Comparison of ENCODE assay signal across 10 mouse cellular contexts in genomic region chr15:25047875-25048274, GRCm38 (mm10).
DNase-seq lines count a peak whose midpoint lies in the region; ATAC-seq and TF ChIP-seq lines count a peak whose summit lies in the region.
"Had no signal": no experiment of that assay in that cellular context is flagged by ENCODE, and none has a peak within 500 bp of the region (broad histone marks: within the 10 kb centered on the region; RNA-seq: fewer than 3 reads in every experiment).

No protein-coding gene starts in this region.

- H3K9me3 ChIP-seq in hindbrain, embryonic 10.5 days = peaks cover 6% of the 10 kb centered on the region; the same call in 1 of the 2 replicates
- H3K9me3 ChIP-seq in hindbrain, embryonic 13.5 days = no peaks in the 10 kb centered on the region
- H3K9me3 ChIP-seq: embryonic facial prominence, embryonic 15.5 days had no signal

- H3K4me1 ChIP-seq in hindbrain, embryonic 10.5 days (replicated peaks) = peaks cover 6% of the 10 kb centered on the region; the same call in 1 of the 2 replicates
- no peaks in the 10 kb centered on the region for H3K4me1 ChIP-seq in hindbrain, embryonic 13.5 days (replicated peaks)
- H3K4me1 ChIP-seq: embryonic facial prominence, embryonic 15.5 days; limb, embryonic 12.5 days had no signal

- H3K9ac ChIP-seq in hindbrain, embryonic 13.5 days = no peak overlapping the region
- H3K9ac ChIP-seq: embryonic facial prominence, embryonic 15.5 days; limb, embryonic 12.5 days had no signal

- H3K4me2 ChIP-seq in hindbrain, embryonic 13.5 days = no peak overlapping the region
- H3K4me2 ChIP-seq: embryonic facial prominence, embryonic 15.5 days; limb, embryonic 12.5 days had no signal

- no peak for ATAC-seq in hindbrain, embryonic 13.5 days (ENCODE audit: low FRiP score)
- peak; percentile 72 to 75 for ATAC-seq in hematopoietic stem cell, adult 5-6 weeks (replicated peaks in 1 of 2; ENCODE audit: insufficient read depth in 1 of 2, low FRiP score in 2 of 2, low TSS enrichment in 1 of 2, low read depth in 1 of 2, poor library complexity in 2 of 2, severe bottlenecking in 2 of 2)
- peak; percentile 70 for ATAC-seq in megakaryocyte, adult 5-6 weeks (ENCODE audit: poor library complexity, severe bottlenecking)

- WGBS in hindbrain, embryonic 10.5 days = 38% methylated on average over 1 of the region's 1 CpGs
- WGBS in hindbrain, embryonic 13.5 days = 42% methylated on average over 1 of the region's 1 CpGs

- H3K4me3 ChIP-seq in hindbrain, embryonic 10.5 days = no peak overlapping the region
- no peak overlapping the region for H3K4me3 ChIP-seq in hindbrain, embryonic 13.5 days
- H3K4me3 ChIP-seq: embryonic facial prominence, embryonic 15.5 days; limb, embryonic 12.5 days had no signal

- peak; percentile 55 for DNase-seq in hindbrain, embryonic 10.5 days (ENCODE audit: low spot score)
- DNase-seq in urinary bladder, postnatal 25 days (ENCODE audit: low spot score) = peak; percentile 47
- DNase-seq in urinary bladder, postnatal 10 days (ENCODE audit: low spot score) = no peak
- DNase-seq in brain, embryonic 14.5 days (ENCODE audit: low read depth) = peak; percentile 81
- DNase-seq in ovary, postnatal 36 days (ENCODE audit: low spot score) = no peak

- no peak for TF ChIP-seq POLR2A in brain, embryonic 14.5 days (IDR thresholded peaks at IDR 0.05; ENCODE audit: borderline replicate concordance, extremely low read depth, insufficient read depth, insufficient read length, poor library complexity, severe bottlenecking)

- H3K27me3 ChIP-seq in hindbrain, embryonic 10.5 days (ENCODE audit: insufficient read depth, poor library complexity, severe bottlenecking) = no peaks in the 10 kb centered on the region
- no peaks in the 10 kb centered on the region for H3K27me3 ChIP-seq in hindbrain, embryonic 13.5 days
- H3K27me3 ChIP-seq: embryonic facial prominence, embryonic 15.5 days; limb, embryonic 12.5 days had no signal

- H3K36me3 ChIP-seq in hindbrain, embryonic 10.5 days = no peaks in the 10 kb centered on the region
- no peaks in the 10 kb centered on the region for H3K36me3 ChIP-seq in hindbrain, embryonic 13.5 days
- H3K36me3 ChIP-seq: embryonic facial prominence, embryonic 15.5 days; limb, embryonic 12.5 days had no signal

- peak; percentile 60; the same call in 1 of the 2 replicates for TF ChIP-seq CTCF in brain, embryonic 14.5 days (IDR thresholded peaks at IDR 0.05; ENCODE audit: borderline replicate concordance, extremely low read depth, insufficient read depth, insufficient read length)

- H3K27ac ChIP-seq in hindbrain, embryonic 10.5 days = no peak overlapping the region
- H3K27ac ChIP-seq in hindbrain, embryonic 13.5 days = no peak overlapping the region
- H3K27ac ChIP-seq: embryonic facial prominence, embryonic 15.5 days; limb, embryonic 12.5 days had no signal

Comparison
In these comparisons a context has a peak if more than half of its experiments do, and no peak if none do; other contexts are left out.
1. DNase-seq: peak in hindbrain, embryonic 10.5 days (single experiment), urinary bladder, postnatal 25 days (single experiment) and brain, embryonic 14.5 days (single experiment); none in urinary bladder, postnatal 10 days (single experiment) and ovary, postnatal 36 days (single experiment).